Mouse (Mus musculus) ES-Bruce4 (cell line): ENCODE results near the gene Hecw2.

Experiments
- CTCF ChIP-seq: IDR thresholded peaks from one replicate; pipeline ENCODE4 v1.8.1; 2011; ENCODE audit warnings: low read depth, low read length
- EP300 ChIP-seq: IDR thresholded peaks from 2 replicates; pipeline ENCODE4 v1.6.1; 2011; ENCODE audit warnings: low read depth, low read length; ENCODE audit not compliant: insufficient read depth
- POLR2A ChIP-seq: IDR thresholded peaks from one replicate; pipeline ENCODE4 v1.8.1; 2011; ENCODE audit warnings: low read length; ENCODE audit not compliant: insufficient read depth

DNA sequence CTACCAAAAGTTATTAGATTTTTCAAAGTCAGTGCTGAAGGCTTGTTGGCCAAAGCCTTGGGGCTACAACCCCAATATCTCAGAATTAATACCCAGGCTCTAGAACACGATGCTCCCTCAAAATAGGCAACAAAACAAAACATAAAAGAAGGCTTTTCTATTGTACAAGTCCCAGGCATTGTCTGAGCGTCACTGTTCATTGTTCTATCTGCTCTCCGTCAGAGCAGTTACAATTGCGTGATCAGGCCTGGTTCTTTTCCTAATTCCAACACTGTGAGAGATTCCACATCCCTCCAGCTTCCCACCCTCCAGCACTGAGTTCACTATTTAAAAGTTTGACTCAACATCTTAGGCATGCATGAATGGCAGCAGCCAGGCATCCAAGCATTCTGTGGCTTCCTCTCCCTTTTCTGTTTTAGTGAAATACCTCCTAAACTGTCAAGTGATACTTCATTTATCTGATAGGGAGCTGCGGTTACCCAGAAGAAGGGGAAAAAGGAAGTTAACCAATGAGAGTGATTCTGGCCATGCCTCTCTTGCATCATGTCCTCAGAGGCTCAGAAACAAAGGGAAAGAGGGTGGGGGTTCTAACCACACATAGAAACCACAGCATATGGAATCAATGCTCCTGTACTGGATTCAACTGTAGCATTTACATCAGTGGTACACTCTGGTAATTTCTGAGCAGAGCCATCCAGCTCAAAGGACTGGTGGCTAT lies 66.1 kb downstream of the Hecw2 start:
- no peak for TF ChIP-seq CTCF
- TF ChIP-seq POLR2A, result no peak
- TF ChIP-seq EP300, result no peak
